Mouse (Mus musculus): ENCODE measurements at regions not wholly inside any gene's neighbourhood (a gene's known extent, or its start where the extent isn't known, plus 50 kb on each side); places are given as distances from the start of the nearest gene placed in this dataset.

- ATAC-seq (ENCODE audit: low read depth) = no peak
- Histone ChIP-seq H3K36me3 (ENCODE audit: control insufficient read depth, insufficient read depth, low read length) (no peaks in the 10 kb centered on the region), H3K4me1 (ENCODE audit: control insufficient read depth, insufficient read depth, low read length) (no peaks in the 10 kb centered on the region), H3K4me3 (ENCODE audit: low read depth, low read length) (no peak overlapping the region), H3K27me3 (ENCODE audit: control insufficient read depth, insufficient read depth, low read length) (no peaks in the 10 kb centered on the region), H3K9me3 (ENCODE audit: control insufficient read depth, low read length) (no peaks in the 10 kb centered on the region), H3K4me2 (ENCODE audit: low read depth, low read length) (no peak overlapping the region), H3K9ac (replicated peaks; ENCODE audit: low read depth, low read length) (no peak overlapping the region), H3K27ac (ENCODE audit: low read depth, low read length) (no peak overlapping the region)
- WGBS = 96% methylated on average over 2 of the region's 2 CpGs
These were observed 565.9 kb upstream of the Camk1g start for GRCm38 (mm10) chr1:193935969-193936368.

GRCm38 (mm10) chr1:193934308-193934707, 564.2 kb upstream of the Camk1g start:
- no peak for ATAC-seq (ENCODE audit: low read depth)
- Histone ChIP-seq H3K9ac (replicated peaks; ENCODE audit: low read depth, low read length) (no peak overlapping the region), H3K4me1 (ENCODE audit: control insufficient read depth, insufficient read depth, low read length) (no peaks in the 10 kb centered on the region), H3K4me2 (ENCODE audit: low read depth, low read length) (no peak overlapping the region), H3K27me3 (ENCODE audit: control insufficient read depth, insufficient read depth, low read length) (no peaks in the 10 kb centered on the region), H3K4me3 (ENCODE audit: low read depth, low read length) (no peak overlapping the region), H3K9me3 (ENCODE audit: control insufficient read depth, low read length) (no peaks in the 10 kb centered on the region), H3K27ac (ENCODE audit: low read depth, low read length) (no peak overlapping the region), H3K36me3 (ENCODE audit: control insufficient read depth, insufficient read depth, low read length) (no peaks in the 10 kb centered on the region)
- WGBS = 26% methylated on average over 1 of the region's 1 CpGs

- no peaks in the 10 kb centered on the region for H3K9me3 ChIP-seq (ENCODE audit: control insufficient read depth, low read length)
- no peak overlapping the region for H3K9ac ChIP-seq (replicated peaks; ENCODE audit: low read depth, low read length)
- H3K27me3 ChIP-seq (ENCODE audit: control insufficient read depth, insufficient read depth, low read length) = no peaks in the 10 kb centered on the region
- no peaks in the 10 kb centered on the region for H3K4me1 ChIP-seq (ENCODE audit: control insufficient read depth, insufficient read depth, low read length)
- no peak for ATAC-seq (ENCODE audit: low read depth)
- H3K4me3 ChIP-seq (ENCODE audit: low read depth, low read length) = no peak overlapping the region
- H3K27ac ChIP-seq (ENCODE audit: low read depth, low read length) = no peak overlapping the region
- H3K36me3 ChIP-seq (ENCODE audit: control insufficient read depth, insufficient read depth, low read length) = no peaks in the 10 kb centered on the region
- H3K4me2 ChIP-seq (ENCODE audit: low read depth, low read length) = no peak overlapping the region
- WGBS = 88% methylated on average over 5 of the region's 5 CpGs
These were observed 561.1 kb upstream of the Camk1g start for GRCm38 (mm10) chr1:193931131-193931729.

GRCm38 (mm10) chr1:193928607-193929006, 558.5 kb upstream of the Camk1g start:
- no peaks in the 10 kb centered on the region for H3K36me3 ChIP-seq (ENCODE audit: control insufficient read depth, insufficient read depth, low read length)
- no peaks in the 10 kb centered on the region for H3K27me3 ChIP-seq (ENCODE audit: control insufficient read depth, insufficient read depth, low read length)
- H3K4me2 ChIP-seq (ENCODE audit: low read depth, low read length) = no peak overlapping the region
- 83% methylated on average over 4 of the region's 4 CpGs for WGBS
- no peak overlapping the region for H3K4me3 ChIP-seq (ENCODE audit: low read depth, low read length)
- no peaks in the 10 kb centered on the region for H3K9me3 ChIP-seq (ENCODE audit: control insufficient read depth, low read length)
- no peaks in the 10 kb centered on the region for H3K4me1 ChIP-seq (ENCODE audit: control insufficient read depth, insufficient read depth, low read length)
- ATAC-seq (ENCODE audit: low read depth) = no peak
- H3K9ac ChIP-seq (replicated peaks; ENCODE audit: low read depth, low read length) = no peak overlapping the region
- no peak overlapping the region for H3K27ac ChIP-seq (ENCODE audit: low read depth, low read length)

GRCm38 (mm10) chr1:193922756-193923155, 552.7 kb upstream of the Camk1g start:
- ATAC-seq (ENCODE audit: low read depth) = no peak

GRCm38 (mm10) chr1:193919243-193919642, 549.1 kb upstream of the Camk1g start:
- Histone ChIP-seq H3K27ac (ENCODE audit: low read depth, low read length) (no peak overlapping the region), H3K4me3 (ENCODE audit: low read depth, low read length) (no peak overlapping the region), H3K4me1 (ENCODE audit: control insufficient read depth, insufficient read depth, low read length) (no peaks in the 10 kb centered on the region), H3K9ac (replicated peaks; ENCODE audit: low read depth, low read length) (no peak overlapping the region), H3K27me3 (ENCODE audit: control insufficient read depth, insufficient read depth, low read length) (no peaks in the 10 kb centered on the region), H3K36me3 (ENCODE audit: control insufficient read depth, insufficient read depth, low read length) (no peaks in the 10 kb centered on the region), H3K9me3 (ENCODE audit: control insufficient read depth, low read length) (no peaks in the 10 kb centered on the region), H3K4me2 (ENCODE audit: low read depth, low read length) (no peak overlapping the region)
- WGBS = 68% methylated on average over 3 of the region's 3 CpGs
- ATAC-seq (ENCODE audit: low read depth) = no peak

More at GRCm38 (mm10) chr1:193922756-193923155, 552.7 kb upstream of the Camk1g start:
- no peaks in the 10 kb centered on the region for H3K27me3 ChIP-seq (ENCODE audit: control insufficient read depth, insufficient read depth, low read length)
- H3K9me3 ChIP-seq (ENCODE audit: control insufficient read depth, low read length) = no peaks in the 10 kb centered on the region
- H3K9ac ChIP-seq (replicated peaks; ENCODE audit: low read depth, low read length) = no peak overlapping the region
- no peak overlapping the region for H3K4me3 ChIP-seq (ENCODE audit: low read depth, low read length)
- H3K4me2 ChIP-seq (ENCODE audit: low read depth, low read length) = no peak overlapping the region
- H3K4me1 ChIP-seq (ENCODE audit: control insufficient read depth, insufficient read depth, low read length) = no peaks in the 10 kb centered on the region
- H3K36me3 ChIP-seq (ENCODE audit: control insufficient read depth, insufficient read depth, low read length) = no peaks in the 10 kb centered on the region
- 90% methylated on average over 4 of the region's 4 CpGs for WGBS
- H3K27ac ChIP-seq (ENCODE audit: low read depth, low read length) = no peak overlapping the region

- Histone ChIP-seq H3K27ac (ENCODE audit: low read depth, low read length) (no peak overlapping the region), H3K4me1 (ENCODE audit: control insufficient read depth, insufficient read depth, low read length) (no peaks in the 10 kb centered on the region), H3K9ac (replicated peaks; ENCODE audit: low read depth, low read length) (no peak overlapping the region), H3K4me2 (ENCODE audit: low read depth, low read length) (no peak overlapping the region), H3K36me3 (ENCODE audit: control insufficient read depth, insufficient read depth, low read length) (no peaks in the 10 kb centered on the region), H3K4me3 (ENCODE audit: low read depth, low read length) (no peak overlapping the region), H3K27me3 (ENCODE audit: control insufficient read depth, insufficient read depth, low read length) (no peaks in the 10 kb centered on the region), H3K9me3 (ENCODE audit: control insufficient read depth, low read length) (no peaks in the 10 kb centered on the region)
- ATAC-seq (ENCODE audit: low read depth) = no peak
These were observed 535.6 kb upstream of the Camk1g start for GRCm38 (mm10) chr1:193905711-193906110.

- no peaks in the 10 kb centered on the region for H3K36me3 ChIP-seq (ENCODE audit: control insufficient read depth, insufficient read depth, low read length)
- H3K9me3 ChIP-seq (ENCODE audit: control insufficient read depth, low read length) = no peaks in the 10 kb centered on the region
- no peaks in the 10 kb centered on the region for H3K4me1 ChIP-seq (ENCODE audit: control insufficient read depth, insufficient read depth, low read length)
- ATAC-seq (ENCODE audit: low read depth) = no peak
- H3K4me2 ChIP-seq (ENCODE audit: low read depth, low read length) = no peak overlapping the region
- H3K27me3 ChIP-seq (ENCODE audit: control insufficient read depth, insufficient read depth, low read length) = no peaks in the 10 kb centered on the region
- H3K27ac ChIP-seq (ENCODE audit: low read depth, low read length) = no peak overlapping the region
- H3K4me3 ChIP-seq (ENCODE audit: low read depth, low read length) = no peak overlapping the region
- no peak overlapping the region for H3K9ac ChIP-seq (replicated peaks; ENCODE audit: low read depth, low read length)
These were observed 524.0 kb upstream of the Camk1g start for GRCm38 (mm10) chr1:193894072-193894471.

- H3K9ac ChIP-seq (replicated peaks; ENCODE audit: low read depth, low read length) = no peak overlapping the region
- no peak for ATAC-seq (ENCODE audit: low read depth)
- no peak overlapping the region for H3K4me2 ChIP-seq (ENCODE audit: low read depth, low read length)
- WGBS = 85% methylated on average over 2 of the region's 2 CpGs
- no peaks in the 10 kb centered on the region for H3K27me3 ChIP-seq (ENCODE audit: control insufficient read depth, insufficient read depth, low read length)
- no peaks in the 10 kb centered on the region for H3K4me1 ChIP-seq (ENCODE audit: control insufficient read depth, insufficient read depth, low read length)
- H3K4me3 ChIP-seq (ENCODE audit: low read depth, low read length) = no peak overlapping the region
- no peaks in the 10 kb centered on the region for H3K9me3 ChIP-seq (ENCODE audit: control insufficient read depth, low read length)
- no peaks in the 10 kb centered on the region for H3K36me3 ChIP-seq (ENCODE audit: control insufficient read depth, insufficient read depth, low read length)
- no peak overlapping the region for H3K27ac ChIP-seq (ENCODE audit: low read depth, low read length)
These were observed 506.4 kb upstream of the Camk1g start for GRCm38 (mm10) chr1:193876540-193876939.

- ATAC-seq (ENCODE audit: low read depth) = no peak
- no peak overlapping the region for H3K4me3 ChIP-seq (ENCODE audit: low read depth, low read length)
- H3K4me1 ChIP-seq (ENCODE audit: control insufficient read depth, insufficient read depth, low read length) = no peaks in the 10 kb centered on the region
These were observed 506.0 kb upstream of the Camk1g start for GRCm38 (mm10) chr1:193876121-193876520.

More at GRCm38 (mm10) chr1:193876121-193876520, 506.0 kb upstream of the Camk1g start:
- H3K4me2 ChIP-seq (ENCODE audit: low read depth, low read length) = no peak overlapping the region
- H3K27ac ChIP-seq (ENCODE audit: low read depth, low read length) = no peak overlapping the region
- no peaks in the 10 kb centered on the region for H3K27me3 ChIP-seq (ENCODE audit: control insufficient read depth, insufficient read depth, low read length)
- no peak overlapping the region for H3K9ac ChIP-seq (replicated peaks; ENCODE audit: low read depth, low read length)
- H3K36me3 ChIP-seq (ENCODE audit: control insufficient read depth, insufficient read depth, low read length) = no peaks in the 10 kb centered on the region
- H3K9me3 ChIP-seq (ENCODE audit: control insufficient read depth, low read length) = no peaks in the 10 kb centered on the region
